Mouse (Mus musculus): ENCODE data around the gene Slc25a11.
A peak's percentile ranks its signal among the peaks of the same experiment; 100 is the strongest.

Slc25a11 gene

DNA sequence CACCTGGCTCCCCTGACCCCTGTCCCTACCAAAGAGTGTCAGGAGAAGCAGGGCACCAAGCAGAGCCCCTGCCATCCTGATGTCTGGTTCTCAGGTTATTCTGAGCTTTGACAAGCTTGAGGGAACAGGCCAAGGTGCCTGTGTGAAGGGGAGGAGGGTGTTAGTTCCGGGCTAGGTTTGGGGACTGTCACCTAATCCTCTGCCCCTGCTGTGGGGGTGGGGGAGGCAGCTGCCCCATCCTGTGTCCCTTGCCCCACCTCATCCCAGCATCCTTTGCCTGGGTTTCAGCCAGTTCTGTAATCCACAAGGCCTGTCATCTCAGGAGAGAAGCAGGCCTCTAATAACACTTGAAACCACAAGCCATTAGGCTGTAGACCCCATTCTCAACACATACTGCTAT, 28.2 kb downstream of the Slc25a11 start, which contains the start of gene Chrne:
Chrne (minus strand) TSS at position 116 of the 400 bp plus-strand sequence.
- DNase-seq: no peak

DNA sequence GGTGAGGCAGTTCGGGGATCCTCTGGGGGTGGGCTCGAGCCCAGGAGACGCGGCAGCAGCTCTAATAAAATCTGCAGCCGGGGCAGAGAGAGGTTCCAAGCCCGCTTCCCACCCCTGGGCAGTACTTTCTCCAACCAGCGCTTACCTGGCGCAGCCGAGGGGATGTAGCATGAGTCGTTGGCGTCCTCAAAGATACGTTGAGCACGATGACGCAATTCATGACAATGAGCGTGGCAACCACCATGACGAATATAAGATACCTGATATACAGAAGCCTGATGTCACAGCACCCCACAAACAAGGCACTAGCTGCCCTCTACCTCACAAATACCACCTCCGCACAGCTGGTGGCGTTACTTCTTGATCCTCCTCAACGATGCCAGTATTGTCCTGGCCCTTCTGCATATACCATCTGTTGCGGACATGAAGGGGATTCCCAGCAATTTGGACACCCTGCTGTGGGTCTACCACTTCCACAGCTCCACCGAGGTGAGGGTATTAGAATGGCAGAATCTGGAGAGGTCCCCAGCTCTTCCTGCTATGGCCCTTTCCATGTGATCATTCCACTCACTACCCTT, 31.7 kb downstream of the Slc25a11 start, which contains the start of gene 4930544D05Rik:
4930544D05Rik (plus strand) TSS at position 333 of the 578 bp plus-strand sequence.
- no peak for DNase-seq

DNA sequence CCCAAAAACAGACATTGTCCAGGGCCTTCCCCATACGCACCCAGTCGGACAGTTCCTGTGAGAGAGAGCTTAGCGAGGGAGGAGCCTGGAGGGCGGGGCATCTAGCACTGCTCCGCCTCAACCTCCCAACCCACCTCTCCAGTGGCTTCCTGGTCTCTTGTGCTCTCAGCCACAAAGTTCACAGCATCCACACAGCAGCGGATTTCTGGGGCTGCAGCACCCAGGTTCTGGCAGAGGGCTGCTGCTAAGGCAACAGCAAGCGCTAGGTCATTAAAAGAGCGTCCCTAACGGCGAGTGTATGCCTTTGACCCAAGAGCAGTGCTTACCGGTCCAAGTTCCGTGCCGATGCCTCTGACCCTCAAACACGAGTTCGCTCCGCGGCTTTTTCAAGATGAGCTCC, 32.2 kb downstream of the Slc25a11 start:
- DNase-seq: no peak

DNA sequence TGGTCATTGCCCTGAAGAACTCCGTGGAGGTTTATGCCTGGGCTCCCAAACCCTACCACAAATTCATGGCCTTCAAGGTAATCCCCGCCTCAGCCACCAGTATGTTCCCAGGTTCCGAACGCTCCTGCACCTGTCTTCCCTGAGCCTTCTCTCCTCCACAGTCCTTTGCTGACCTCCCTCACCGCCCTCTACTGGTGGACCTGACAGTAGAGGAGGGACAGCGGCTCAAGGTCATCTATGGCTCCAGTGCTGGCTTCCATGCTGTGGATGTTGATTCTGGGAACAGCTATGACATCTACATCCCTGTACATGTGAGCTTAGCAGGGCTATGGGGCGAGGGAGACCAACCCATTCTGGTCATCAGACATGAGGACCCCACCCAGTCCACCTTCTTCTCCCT, 34.8 kb downstream of the Slc25a11 start:
- no peak for DNase-seq

GRCm38 (mm10) chr11:70610752-70611151, 36.5 kb downstream of the Slc25a11 start:
- no peak for DNase-seq

DNA sequence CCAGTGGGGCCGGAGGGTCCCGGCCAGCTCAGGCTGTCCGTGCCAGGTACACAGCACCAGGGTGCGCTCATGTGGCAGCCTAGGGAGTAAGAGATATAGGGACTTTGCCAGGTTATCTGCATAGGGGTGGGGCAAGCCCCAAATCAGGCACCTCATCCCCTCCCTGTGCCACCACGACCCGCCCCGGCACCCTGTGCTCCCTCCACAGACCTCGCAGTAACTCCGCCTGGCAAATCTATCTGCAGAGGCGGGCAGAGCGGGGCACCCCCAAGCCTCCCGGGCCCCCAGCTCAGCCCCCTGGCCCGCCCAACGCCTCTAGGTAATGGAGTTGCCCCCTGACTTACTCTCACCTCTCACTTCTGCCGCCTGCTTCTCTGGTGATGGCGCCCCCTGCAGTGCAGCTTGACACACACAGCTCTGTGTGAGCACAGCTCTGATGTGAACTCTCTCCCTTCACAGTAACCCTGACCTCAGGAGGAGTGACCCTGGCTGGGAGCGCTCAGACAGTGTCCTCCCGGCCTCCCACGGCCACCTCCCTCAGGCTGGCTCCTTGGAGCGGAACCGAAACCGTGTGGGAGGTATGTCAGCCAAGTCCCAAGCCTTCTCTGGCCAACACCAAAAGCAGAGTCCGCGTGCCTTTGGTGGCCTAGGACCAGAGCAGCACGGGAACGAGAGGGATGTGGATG, 38.8 kb downstream of the Slc25a11 start:
- no peak for DNase-seq

DNA sequence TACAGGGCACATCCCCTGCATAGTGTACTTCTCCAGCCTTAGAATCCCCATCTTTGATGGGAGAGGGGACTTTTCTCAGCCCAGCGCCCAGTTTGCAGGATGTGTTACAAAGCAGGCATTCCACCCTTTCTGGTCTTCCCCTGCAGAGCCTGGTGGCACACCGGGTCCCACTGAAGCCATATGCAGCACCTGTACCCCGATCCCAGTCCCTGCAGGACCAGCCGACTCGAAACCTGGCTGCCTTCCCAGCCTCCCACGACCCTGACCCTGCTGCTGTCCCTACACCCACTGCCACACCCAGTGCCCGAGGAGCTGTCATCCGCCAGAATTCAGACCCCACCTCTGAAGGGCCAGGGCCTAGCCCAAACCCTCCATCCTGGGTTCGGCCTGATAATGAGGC, 39.7 kb downstream of the Slc25a11 start:
- DNase-seq: no peak

DNA sequence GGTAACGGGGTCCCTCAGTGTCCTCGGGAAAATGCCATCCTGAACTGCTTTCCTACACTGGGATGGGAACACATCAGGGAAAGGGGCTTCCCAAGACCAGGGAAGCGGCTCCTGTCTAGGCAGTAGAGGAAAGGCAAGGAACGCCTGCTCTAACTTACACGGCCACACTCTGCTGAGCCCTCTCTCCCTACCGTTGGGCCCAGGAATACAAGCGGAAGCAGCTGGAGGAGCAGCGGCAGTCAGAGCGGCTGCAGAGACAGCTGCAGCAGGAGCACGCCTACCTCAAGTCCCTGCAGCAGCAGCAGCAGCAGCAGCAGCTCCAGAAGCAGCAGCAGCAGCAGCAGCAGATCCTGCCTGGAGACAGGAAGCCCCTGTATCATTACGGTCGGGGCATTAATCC, 40.6 kb downstream of the Slc25a11 start:
- DNase-seq: no peak

- peak; percentile 67 for DNase-seq
Observed at GRCm38 (mm10) chr11:70605024-70605566, 42.2 kb downstream of the Slc25a11 start.

DNA sequence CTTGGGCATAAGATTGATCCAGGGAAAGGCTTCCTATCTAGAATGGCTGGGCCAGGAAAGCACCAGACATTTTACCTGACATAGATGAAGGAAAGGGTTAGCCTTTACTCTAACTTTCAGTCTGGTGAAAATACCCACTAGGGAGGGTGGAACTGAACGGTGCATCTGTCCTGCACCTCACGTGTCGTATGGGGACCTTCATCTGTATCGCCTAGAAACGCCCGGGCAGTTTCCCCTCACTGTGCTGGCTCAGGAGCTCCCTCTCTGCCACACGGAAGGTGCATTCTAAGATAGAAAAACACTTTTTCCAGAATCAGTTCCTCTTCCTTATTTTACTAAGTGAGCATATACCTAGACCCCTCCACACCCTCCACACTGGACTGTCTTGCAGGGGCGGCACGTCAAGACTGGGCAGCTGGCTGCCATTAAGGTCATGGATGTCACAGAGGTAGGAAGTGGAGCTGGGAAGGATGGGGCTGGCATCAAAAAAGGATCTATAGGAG, 48.8 kb downstream of the Slc25a11 start:
- no peak for DNase-seq

- DNase-seq: no peak
Observed at GRCm38 (mm10) chr11:70597301-70597700, 50.0 kb downstream of the Slc25a11 start.

GRCm38 (mm10) chr11:70596094-70596493, 51.2 kb downstream of the Slc25a11 start:
- no peak for DNase-seq

DNA sequence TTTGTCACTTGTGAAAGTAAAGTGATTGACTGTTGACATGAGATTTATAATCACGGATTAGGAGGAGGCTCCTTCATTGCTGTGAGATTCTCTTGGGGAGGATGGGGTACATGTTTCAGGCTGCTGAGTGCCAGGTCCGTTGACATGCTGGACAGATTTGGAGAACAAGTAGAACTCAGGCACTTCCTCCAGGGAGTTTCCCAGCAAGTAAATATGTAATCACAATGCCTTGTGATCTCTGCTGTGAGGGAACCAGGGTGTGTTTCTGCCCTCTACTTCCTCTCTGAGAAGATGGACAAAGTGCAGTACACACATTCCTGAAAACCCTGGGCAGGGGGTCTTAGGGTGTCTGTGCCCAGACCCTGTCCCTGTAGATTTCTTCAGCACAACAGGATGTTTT, 51.6 kb downstream of the Slc25a11 start:
- no peak for DNase-seq

- no peak for DNase-seq
Observed at GRCm38 (mm10) chr11:70594253-70594989, 52.9 kb downstream of the Slc25a11 start.

Measured in cerebellum, adult 11 months (tissue).